Mouse (Mus musculus) liver, embryonic 16.5 days (tissue): ENCODE measurements around the gene Clip4. TPM values are rescaled to one million over a fixed set of nuclear protein-coding genes. Genes with fewer than 3 reads are reported as not detected.
"Not testable (repeated sequence)": the region's sequence is repeated elsewhere in the genome, so short reads cannot be mapped to it uniquely, and the experiment has no call there.

Experiments
- ATAC-seq: fragments of 200-750 bp; cut with Nextera tagmentation; 2 replicates; pipeline ENCODE4 v1.8.0; 2017; ENCODE audit warnings: low read depth, mild to moderate bottlenecking, moderate number of reproducible peaks, moderate library complexity
- H3K27ac ChIP-seq: fragments of 300-500 bp; sonication (generic); 2 replicates; pipeline ENCODE4 v1.5.1; 2014; ENCODE audit warnings: mild to moderate bottlenecking, low read length
- H3K27me3 ChIP-seq: fragments of 300-500 bp; sonication (generic); 2 replicates; pipeline ENCODE4 v1.6.1; 2014; ENCODE audit warnings: low read depth, low read length, mixed read lengths; ENCODE audit not compliant: control insufficient read depth, insufficient read depth
- H3K36me3 ChIP-seq: fragments of 300-500 bp; sonication (generic); 2 replicates; pipeline ENCODE4 v1.6.1; 2014; ENCODE audit warnings: mild to moderate bottlenecking; ENCODE audit not compliant: control insufficient read depth, insufficient read depth
- H3K4me1 ChIP-seq: fragments of 300-500 bp; sonication (generic); 2 replicates; pipeline ENCODE4 v1.6.1; 2014; ENCODE audit warnings: low read depth, low read length, mixed read lengths; ENCODE audit not compliant: control insufficient read depth
- H3K4me2 ChIP-seq: fragments of 300-500 bp; sonication (generic); 2 replicates; pipeline ENCODE4 v1.6.1; 2014; ENCODE audit warnings: low read depth, low read length, mixed read lengths
- H3K4me3 ChIP-seq: fragments of 300-500 bp; sonication (generic); 2 replicates; pipeline ENCODE4 v1.5.1; 2014; ENCODE audit warnings: low read depth, mild to moderate bottlenecking, low read length
- H3K9ac ChIP-seq: fragments of 300-500 bp; sonication (generic); 2 replicates; pipeline ENCODE4 v1.6.1; 2014; ENCODE audit warnings: low read depth, low read length
- H3K9me3 ChIP-seq: fragments of 300-500 bp; sonication (generic); replicated peaks from 2 replicates; pipeline ENCODE4 v1.6.1; 2016; ENCODE audit warnings: low read length; ENCODE audit not compliant: control insufficient read depth
- WGBS: fragments of 180-500 bp; shearing (Covaris S2); extraction: QIAGEN DNeasy Blood & Tissue Kit; methylation state at CpG from one replicate; pipeline ENCODE4 v1.1.7; 2014; ENCODE audit not compliant: insufficient replicate concordance; 5-methylcytosine and 5-hydroxymethylcytosine counted together
- polyA plus RNA-seq: library from polyadenylated mRNA; unstranded; fragments of >200 nt; fragmentation: Nextera tagmentation; extraction: Ambion mirVana; gene quantifications from 2 replicates; pipeline ENCODE4 v1.2.1, GENCODE M21; 2015

The Clip4 gene
- 0.19 and 0.28 TPM in 2 replicates for polyA plus RNA-seq

GRCm38 (mm10) chr17:71768173-71768572 is at the start of gene Clip4:
TSS of gene Clip4 (plus strand) at chr17:71768473.
- H3K27me3 ChIP-seq, H3K4me1 ChIP-seq, H3K4me2 ChIP-seq, H3K9ac ChIP-seq, ATAC-seq, H3K4me3 ChIP-seq, H3K36me3 ChIP-seq, H3K27ac ChIP-seq, H3K9me3 ChIP-seq: not testable (repeated sequence)
- 55% methylated on average over 1 of the region's 1 CpGs for WGBS

- no peak overlapping the region for H3K4me2 ChIP-seq
- H3K9me3 ChIP-seq: no peaks in the 10 kb centered on the region
- H3K4me1 ChIP-seq: no peaks in the 10 kb centered on the region
- H3K36me3 ChIP-seq: no peaks in the 10 kb centered on the region
- ATAC-seq: no peak
- no peaks in the 10 kb centered on the region for H3K27me3 ChIP-seq
- no peak overlapping the region for H3K4me3 ChIP-seq
- no peak overlapping the region for H3K9ac ChIP-seq
- no peak overlapping the region for H3K27ac ChIP-seq
Observed at GRCm38 (mm10) chr17:71720434-71720833, 47.8 kb upstream of the Clip4 start.

GRCm38 (mm10) chr17:71721019-71721418 is 47.3 kb upstream of the Clip4 start:
- H3K4me1 ChIP-seq: no peaks in the 10 kb centered on the region
- ATAC-seq: no peak
- no peak overlapping the region for H3K9ac ChIP-seq
- WGBS: 38% methylated on average over 3 of the region's 3 CpGs
- no peak overlapping the region for H3K4me2 ChIP-seq
- H3K27me3 ChIP-seq: no peaks in the 10 kb centered on the region
- no peaks in the 10 kb centered on the region for H3K9me3 ChIP-seq
- no peak overlapping the region for H3K27ac ChIP-seq
- H3K4me3 ChIP-seq: no peak overlapping the region
- H3K36me3 ChIP-seq: no peaks in the 10 kb centered on the region

GRCm38 (mm10) chr17:71730655-71731054 is 37.6 kb upstream of the Clip4 start:
- WGBS: 50% methylated on average over 2 of the region's 2 CpGs
- Histone ChIP-seq H3K4me2 (no peak overlapping the region), H3K36me3 (no peaks in the 10 kb centered on the region), H3K9ac (no peak overlapping the region), H3K4me1 (no peaks in the 10 kb centered on the region), H3K4me3 (no peak overlapping the region), H3K9me3 (no peaks in the 10 kb centered on the region), H3K27ac (no peak overlapping the region), H3K27me3 (no peaks in the 10 kb centered on the region)
- ATAC-seq: no peak

GRCm38 (mm10) chr17:71736442-71736841 is 31.8 kb upstream of the Clip4 start:
- Histone ChIP-seq H3K4me2 (no peak overlapping the region), H3K9ac (no peak overlapping the region), H3K36me3 (no peaks in the 10 kb centered on the region), H3K4me1 (no peaks in the 10 kb centered on the region), H3K27me3 (no peaks in the 10 kb centered on the region), H3K9me3 (no peaks in the 10 kb centered on the region), H3K27ac (no peak overlapping the region), H3K4me3 (no peak overlapping the region)
- 28% methylated on average over 3 of the region's 3 CpGs for WGBS
- ATAC-seq: no peak

- H3K4me3 ChIP-seq: no peak overlapping the region
- H3K4me1 ChIP-seq: no peaks in the 10 kb centered on the region
- H3K9ac ChIP-seq: no peak overlapping the region
- ATAC-seq: no peak
- no peak overlapping the region for H3K27ac ChIP-seq
- H3K9me3 ChIP-seq: no peaks in the 10 kb centered on the region
- H3K4me2 ChIP-seq: no peak overlapping the region
- no peaks in the 10 kb centered on the region for H3K27me3 ChIP-seq
- H3K36me3 ChIP-seq: no peaks in the 10 kb centered on the region
- 58% methylated on average over 3 of the region's 3 CpGs for WGBS
Observed at GRCm38 (mm10) chr17:71742156-71742555, 26.1 kb upstream of the Clip4 start.

GRCm38 (mm10) chr17:71742935-71743334 is 25.3 kb upstream of the Clip4 start:
- 51% methylated on average over 5 of the region's 5 CpGs for WGBS
- no peaks in the 10 kb centered on the region for H3K4me1 ChIP-seq

GRCm38 (mm10) chr17:71746114-71746513 is 22.2 kb upstream of the Clip4 start:
- no peak for ATAC-seq
- no peak overlapping the region for H3K4me2 ChIP-seq
- no peak overlapping the region for H3K4me3 ChIP-seq
- H3K36me3 ChIP-seq: no peaks in the 10 kb centered on the region
- no peaks in the 10 kb centered on the region for H3K4me1 ChIP-seq
- no peaks in the 10 kb centered on the region for H3K27me3 ChIP-seq
- no peak overlapping the region for H3K9ac ChIP-seq
- 62% methylated on average over 9 of the region's 9 CpGs for whole genome bisulfite sequencing
- H3K27ac ChIP-seq: no peak overlapping the region
- H3K9me3 ChIP-seq: no peaks in the 10 kb centered on the region

More at GRCm38 (mm10) chr17:71742935-71743334, 25.3 kb upstream of the Clip4 start:
- Histone ChIP-seq H3K9me3 (no peaks in the 10 kb centered on the region), H3K27me3 (no peaks in the 10 kb centered on the region), H3K4me2 (no peak overlapping the region), H3K27ac (no peak overlapping the region), H3K36me3 (no peaks in the 10 kb centered on the region), H3K4me3 (no peak overlapping the region), H3K9ac (no peak overlapping the region)
- no peak for ATAC-seq

GRCm38 (mm10) chr17:71747561-71747960 is 20.7 kb upstream of the Clip4 start:
- no peaks in the 10 kb centered on the region for H3K27me3 ChIP-seq
- H3K4me3 ChIP-seq: no peak overlapping the region
- WGBS: 65% methylated on average over 8 of the region's 8 CpGs
- H3K27ac ChIP-seq: no peak overlapping the region
- no peak overlapping the region for H3K4me2 ChIP-seq
- ATAC-seq: no peak
- H3K36me3 ChIP-seq: no peaks in the 10 kb centered on the region
- H3K4me1 ChIP-seq: no peaks in the 10 kb centered on the region
- no peaks in the 10 kb centered on the region for H3K9me3 ChIP-seq
- H3K9ac ChIP-seq: no peak overlapping the region
